Mouse (Mus musculus): ENCODE data around the gene Shank3. TPM values are rescaled to one million over a fixed set of nuclear protein-coding genes. Genes with fewer than 3 reads are reported as not detected.

Shank3 gene
- total RNA-seq, 2 experiments from 2014 or later: 220 TPM

- DNase-seq (ENCODE audit: low spot score in 2 of 2): no peak
Observed at GRCm38 (mm10) chr15:89476475-89476815, 23.0 kb upstream of the Shank3 start.

- no peak for DNase-seq (ENCODE audit: low spot score in 2 of 2)
Observed at GRCm38 (mm10) chr15:89477091-89477491, 22.3 kb upstream of the Shank3 start, which contains the start of gene Arsa. TSS of gene Arsa (minus strand) at chr15:89477425.

- no peak for DNase-seq (ENCODE audit: low spot score in 2 of 2)
Observed at GRCm38 (mm10) chr15:89477806-89478205, 21.6 kb upstream of the Shank3 start.

DNA sequence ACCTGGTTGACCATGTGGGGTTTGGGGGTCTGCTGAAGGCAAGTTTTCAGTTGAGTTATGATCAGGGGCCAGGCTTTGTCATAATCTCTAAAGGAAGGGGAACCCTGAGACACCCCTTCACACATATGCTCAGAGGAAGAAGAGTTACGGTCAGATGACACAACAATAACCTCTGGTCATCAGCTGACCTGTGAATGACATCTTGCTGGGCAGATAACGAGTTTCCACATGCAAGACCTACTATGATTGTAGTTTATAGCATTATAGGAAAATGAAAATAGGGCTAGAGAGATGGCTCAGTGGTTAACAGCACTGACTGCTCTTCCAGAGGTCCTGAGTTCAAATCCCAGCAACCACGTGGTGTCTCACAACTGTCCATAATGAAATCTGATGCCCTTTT is 20.8 kb upstream of the Shank3 start:
- DNase-seq (ENCODE audit: low spot score in 2 of 2): no peak

- no peak for DNase-seq (ENCODE audit: low spot score in 2 of 2)
Observed at GRCm38 (mm10) chr15:89480584-89480983, 18.8 kb upstream of the Shank3 start.

- no peak for DNase-seq (ENCODE audit: low spot score in 2 of 2)
Observed at GRCm38 (mm10) chr15:89488182-89488581, 11.2 kb upstream of the Shank3 start.

DNA sequence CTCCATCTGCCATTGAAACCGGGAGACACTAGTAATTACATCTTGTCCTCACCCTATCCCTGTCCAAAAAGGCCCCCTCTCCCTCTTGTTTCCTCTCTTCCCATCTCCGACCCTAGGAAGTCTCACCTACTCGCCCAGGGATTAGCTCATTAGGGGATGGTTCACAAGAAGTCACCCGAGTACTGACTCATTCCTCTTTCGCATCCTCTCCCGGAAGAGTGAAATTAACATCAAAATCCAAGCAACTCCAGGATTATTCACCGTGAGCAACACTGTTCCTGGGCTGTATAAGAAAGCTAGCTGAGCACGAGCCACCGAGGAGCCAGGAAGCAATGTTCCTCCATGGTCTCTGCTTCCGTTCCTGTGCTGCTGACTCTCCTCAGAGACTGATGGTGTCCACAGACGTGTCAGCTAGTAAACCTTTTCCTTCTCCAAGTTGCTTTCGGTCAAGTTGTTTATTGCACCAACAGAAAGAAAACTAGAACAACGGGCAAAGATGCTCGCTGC is 10.8 kb upstream of the Shank3 start:
- DNase-seq (ENCODE audit: low spot score in 2 of 2): no peak

GRCm38 (mm10) chr15:89494970-89495369 is 4.5 kb upstream of the Shank3 start:
- DNase-seq (ENCODE audit: low spot score in 2 of 2): no peak

GRCm38 (mm10) chr15:89496131-89496530 is 3.3 kb upstream of the Shank3 start:
- DNase-seq (ENCODE audit: low spot score in 2 of 2): no peak

DNA sequence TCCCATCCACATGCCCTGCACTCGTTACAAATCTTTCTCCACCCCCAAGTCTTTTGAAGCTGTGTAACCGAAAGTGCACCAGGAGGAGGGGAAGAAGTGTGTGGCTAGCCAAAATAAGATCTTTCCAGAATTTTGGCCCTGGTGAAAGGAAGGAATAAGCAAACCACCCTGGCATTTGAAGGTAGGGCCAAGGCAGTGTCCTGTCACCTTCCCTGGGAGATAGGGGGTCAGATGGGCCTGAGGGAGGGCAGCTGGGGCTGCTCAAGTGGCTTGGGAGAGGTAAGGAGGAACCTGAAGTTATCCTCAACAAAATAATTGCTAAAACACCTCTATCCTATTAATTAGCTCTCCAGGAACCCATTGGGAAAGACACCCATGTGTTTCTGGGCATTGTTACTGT is 2.6 kb upstream of the Shank3 start:
- DNase-seq (ENCODE audit: low spot score in 2 of 2): no peak

- DNase-seq (ENCODE audit: low spot score in 2 of 2): no peak
Observed at GRCm38 (mm10) chr15:89497391-89498048, 1.9 kb upstream of the Shank3 start.

- peak; percentile 81 to 91 for DNase-seq (ENCODE audit: low spot score in 2 of 2)
Observed at GRCm38 (mm10) chr15:89498049-89498960, 1.1 kb upstream of the Shank3 start.

- peak; percentile 45 to 71 for DNase-seq (ENCODE audit: low spot score in 2 of 2)
Observed at GRCm38 (mm10) chr15:89499784-89500220, 379 bp downstream of the Shank3 start.

DNA sequence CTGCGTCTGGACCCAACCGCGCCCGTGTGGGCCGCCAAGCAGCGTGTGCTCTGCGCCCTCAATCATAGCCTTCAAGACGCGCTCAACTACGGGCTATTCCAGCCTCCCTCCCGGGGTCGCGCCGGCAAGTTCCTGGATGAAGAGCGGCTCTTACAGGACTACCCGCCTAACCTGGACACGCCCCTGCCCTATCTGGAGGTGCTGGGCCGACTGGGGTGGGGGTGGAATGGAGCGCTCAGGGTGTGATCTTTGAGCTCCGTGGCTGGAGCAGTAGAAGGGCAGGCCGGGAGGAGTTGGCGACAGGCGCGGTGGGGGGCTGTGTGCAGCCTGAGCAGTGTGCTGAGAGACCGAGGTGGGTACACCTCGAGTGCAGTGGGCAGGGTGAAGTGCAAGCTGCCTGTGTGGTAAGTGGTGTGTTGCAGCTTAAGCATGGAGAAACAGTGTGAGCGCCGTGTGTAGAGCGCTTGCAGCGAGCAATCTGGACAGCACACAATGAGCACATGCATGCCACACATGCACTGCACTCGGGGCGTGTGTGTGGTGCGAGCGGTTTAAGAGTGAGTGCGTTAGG is 883 bp downstream of the Shank3 start:
- peak in 1 of 2 experiments; percentile 37 for DNase-seq (ENCODE audit: low spot score in 2 of 2)

DNA sequence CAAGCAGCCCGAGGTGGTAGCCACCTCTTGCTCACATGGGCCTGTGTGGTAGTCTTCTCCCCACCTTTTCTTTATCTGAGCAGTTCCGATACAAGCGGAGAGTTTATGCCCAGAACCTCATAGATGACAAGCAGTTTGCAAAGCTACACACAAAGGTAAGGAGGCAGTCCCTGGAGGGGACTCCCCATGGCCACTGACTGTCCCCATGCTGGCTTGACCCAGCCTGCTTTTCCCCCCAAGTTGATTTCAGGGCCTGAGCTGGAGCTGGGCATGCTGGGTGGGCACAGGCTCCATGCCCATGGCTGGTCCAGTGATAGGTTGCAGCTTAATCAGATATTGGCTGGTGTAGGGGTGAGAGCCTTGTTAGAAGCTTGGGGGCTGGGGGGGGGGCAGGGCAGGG is 1.9 kb downstream of the Shank3 start:
- DNase-seq (ENCODE audit: low spot score in 2 of 2): no peak

GRCm38 (mm10) chr15:89504838-89505237 is 5.4 kb downstream of the Shank3 start:
- DNase-seq (ENCODE audit: low spot score in 2 of 2): no peak

- no peak for DNase-seq (ENCODE audit: low spot score in 2 of 2)
Observed at GRCm38 (mm10) chr15:89507751-89508150, 8.3 kb downstream of the Shank3 start.

GRCm38 (mm10) chr15:89512679-89513078 is 13.3 kb downstream of the Shank3 start:
- DNase-seq (ENCODE audit: low spot score in 2 of 2): no peak

GRCm38 (mm10) chr15:89521951-89522350 is 22.5 kb downstream of the Shank3 start:
- DNase-seq (ENCODE audit: low spot score in 2 of 2): no peak

DNA sequence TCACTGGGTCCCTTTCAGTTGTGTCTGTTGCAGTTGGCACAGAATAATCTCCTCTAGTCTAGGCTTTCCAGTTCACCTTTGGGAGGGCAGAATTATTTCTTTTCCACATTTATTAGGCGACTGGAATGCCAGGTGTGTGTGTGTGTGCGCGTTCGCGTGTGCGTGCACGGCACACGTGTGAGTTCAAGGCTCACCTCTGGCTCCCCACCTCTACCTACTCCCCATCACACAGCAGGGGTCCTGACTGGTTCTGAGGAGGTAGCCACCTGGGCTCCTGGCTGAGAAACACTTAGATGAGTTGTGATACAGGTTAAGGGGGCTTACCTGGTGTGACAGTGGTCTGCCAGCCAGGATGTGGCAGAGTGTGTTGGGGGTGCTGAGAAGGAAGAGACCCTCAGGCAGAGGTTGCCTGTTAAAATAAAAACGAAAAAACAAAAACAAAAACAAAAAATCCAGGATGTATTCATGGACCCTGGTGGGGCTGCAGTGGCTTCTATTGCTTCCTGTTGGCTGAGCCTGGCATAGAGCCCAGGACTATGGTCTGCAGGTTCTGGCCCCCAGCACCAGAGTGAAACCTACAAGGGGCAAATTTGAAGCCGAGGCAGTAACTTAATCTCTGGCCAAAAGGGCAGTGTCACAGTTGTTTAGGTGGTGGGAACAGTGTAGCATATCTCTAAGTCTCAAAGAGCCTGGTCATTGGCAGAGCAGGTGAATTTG is 23.3 kb downstream of the Shank3 start:
- no peak for DNase-seq (ENCODE audit: low spot score in 2 of 2)

GRCm38 (mm10) chr15:89523283-89523832 is 23.9 kb downstream of the Shank3 start:
- DNase-seq (ENCODE audit: low spot score in 2 of 2): no peak

All from left cerebral cortex, adult 18-20 months (tissue).